Mouse (Mus musculus): ENCODE data around the gene Ppfia3.

GRCm38 (mm10) chr7:45413864-45414739 lies 47.3 kb upstream of the Ppfia3 start:
- no peak for TF ChIP-seq POLR2A (IDR thresholded peaks at IDR 0.05; ENCODE audit: low read depth, low read length)
- no peak for TF ChIP-seq CTCF (IDR thresholded peaks at IDR 0.05; ENCODE audit: extremely low read depth, insufficient read depth, insufficient read length, insufficient replicate concordance)

Data from spleen, adult 2 months (tissue).